Mouse (Mus musculus) hindbrain, embryonic 16.5 days (tissue): ENCODE results near the gene Myo10. TPM values are rescaled to one million over a fixed set of nuclear protein-coding genes. Genes with fewer than 3 reads are reported as not detected.

ENCODE experiments used
- ATAC-seq: fragments of 200-750 bp; cut with Nextera tagmentation; 2 replicates; pipeline ENCODE4 v1.8.0; 2017; ENCODE audit warnings: moderate TSS enrichment, moderate library complexity
- H3K27ac ChIP-seq: fragments of 300-500 bp; sonication (generic); 2 replicates; pipeline ENCODE4 v1.5.1; 2014; ENCODE audit warnings: low read depth, mild to moderate bottlenecking, control low read depth, low read length, moderate library complexity
- H3K27me3 ChIP-seq: fragments of 300-500 bp; sonication (generic); replicated peaks from 2 replicates; pipeline ENCODE4 v1.6.1; 2014; ENCODE audit warnings: low read length; ENCODE audit not compliant: control insufficient read depth, insufficient read depth
- H3K36me3 ChIP-seq: fragments of 300-500 bp; sonication (generic); 2 replicates; pipeline ENCODE4 v1.6.1; 2014; ENCODE audit warnings: mild to moderate bottlenecking, low read length, moderate library complexity, mixed read lengths; ENCODE audit not compliant: control insufficient read depth, insufficient read depth
- H3K4me1 ChIP-seq: fragments of 300-500 bp; sonication (generic); 2 replicates; pipeline ENCODE4 v1.6.1; 2014; ENCODE audit warnings: low read depth, low read length; ENCODE audit not compliant: control insufficient read depth, insufficient read depth
- H3K4me2 ChIP-seq: fragments of 300-500 bp; sonication (generic); 2 replicates; pipeline ENCODE4 v1.6.1; 2014; ENCODE audit warnings: mild to moderate bottlenecking, low read length, control low read depth, moderate library complexity
- H3K4me3 ChIP-seq: fragments of 300-500 bp; sonication (generic); 2 replicates; pipeline ENCODE4 v1.5.1; 2014; ENCODE audit warnings: mild to moderate bottlenecking, low read length, control low read depth, moderate library complexity
- H3K9ac ChIP-seq: fragments of 300-500 bp; sonication (generic); 2 replicates; pipeline ENCODE4 v1.6.1; 2014; ENCODE audit warnings: low read depth, mild to moderate bottlenecking, control low read depth, low read length, moderate library complexity
- H3K9me3 ChIP-seq: fragments of 300-500 bp; sonication (generic); 2 replicates; pipeline ENCODE4 v1.6.1; 2014; ENCODE audit warnings: mild to moderate bottlenecking, low read length, moderate library complexity; ENCODE audit not compliant: control insufficient read depth
- WGBS: fragments of 180-500 bp; shearing (Covaris S2); extraction: QIAGEN DNeasy Blood & Tissue Kit; methylation state at CpG from one replicate; pipeline ENCODE4 v1.1.7; 2014; 5-methylcytosine and 5-hydroxymethylcytosine counted together
- polyA plus RNA-seq: library from polyadenylated mRNA; unstranded; fragments of >200 nt; fragmentation: Nextera tagmentation; extraction: Ambion mirVana; gene quantifications from 2 replicates; pipeline ENCODE4 v1.2.1, GENCODE M21; 2015

Myo10 gene
- polyA plus RNA-seq, 1 experiment from 2014 or later, result 26.2 TPM

DNA sequence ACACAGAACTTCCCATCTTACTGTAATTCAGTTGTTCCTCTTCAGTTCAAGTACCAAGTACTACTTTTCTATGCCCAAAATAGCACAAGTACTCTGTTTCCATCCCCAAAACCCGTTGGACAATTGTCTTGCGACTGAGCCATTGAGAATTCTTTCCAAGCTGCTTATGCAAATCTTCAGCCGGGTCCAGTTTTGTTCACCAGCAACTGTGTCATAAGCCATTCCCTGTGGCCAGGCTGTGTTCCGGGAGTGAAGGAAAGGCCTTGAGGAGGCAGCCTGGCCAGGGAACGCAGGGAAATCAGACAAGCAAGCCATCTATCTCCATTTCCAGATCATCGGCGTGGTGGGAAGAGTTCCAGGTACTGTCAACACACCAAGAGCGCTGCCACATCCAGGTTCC lies 34.4 kb upstream of the Myo10 start:
- H3K9me3 ChIP-seq, result no peaks in the 10 kb centered on the region
- no peak overlapping the region for H3K4me2 ChIP-seq
- no peak for ATAC-seq
- no peak overlapping the region for H3K4me3 ChIP-seq
- 87% methylated on average over 8 of the region's 8 CpGs for WGBS
- H3K36me3 ChIP-seq, result no peaks in the 10 kb centered on the region
- no peak overlapping the region for H3K9ac ChIP-seq
- H3K27me3 ChIP-seq, result no peaks in the 10 kb centered on the region
- no peak overlapping the region for H3K27ac ChIP-seq
- H3K4me1 ChIP-seq, result no peaks in the 10 kb centered on the region

DNA sequence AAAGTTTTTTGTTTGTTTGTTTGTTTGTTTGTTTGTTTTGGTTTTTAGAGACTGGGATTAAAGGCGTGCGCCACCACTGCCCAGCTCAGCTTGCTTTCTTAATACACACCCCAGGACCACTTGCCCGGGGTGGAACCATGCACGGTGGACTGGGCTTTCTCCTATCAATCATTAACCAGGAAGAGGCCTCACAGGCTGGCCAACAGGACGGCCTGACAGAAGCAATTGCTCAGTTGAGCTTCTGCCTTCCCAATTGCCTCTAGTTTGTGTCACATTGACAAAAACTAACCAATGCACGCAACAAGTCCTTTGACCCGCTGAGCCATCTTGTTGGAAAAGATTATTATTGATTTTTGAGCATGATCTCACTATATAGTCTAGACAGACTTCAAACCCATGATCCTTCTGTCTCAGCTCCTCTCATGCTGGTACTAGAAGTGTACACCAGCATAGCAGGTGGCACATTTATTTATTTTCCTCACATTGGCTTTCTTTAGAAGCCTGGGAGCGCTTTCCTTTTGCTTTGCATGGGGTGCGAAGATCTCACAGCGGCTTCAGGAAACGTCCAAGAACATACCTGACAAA lies 32.9 kb upstream of the Myo10 start:
- Histone ChIP-seq H3K27me3 (no peaks in the 10 kb centered on the region), H3K4me1 (no peaks in the 10 kb centered on the region), H3K9ac (no peak overlapping the region), H3K4me2 (no peak overlapping the region), H3K36me3 (no peaks in the 10 kb centered on the region), H3K4me3 (no peak overlapping the region), H3K27ac (no peak overlapping the region), H3K9me3 (no peaks in the 10 kb centered on the region)
- 73% methylated on average over 11 of the region's 11 CpGs for WGBS
- ATAC-seq, result no peak

DNA sequence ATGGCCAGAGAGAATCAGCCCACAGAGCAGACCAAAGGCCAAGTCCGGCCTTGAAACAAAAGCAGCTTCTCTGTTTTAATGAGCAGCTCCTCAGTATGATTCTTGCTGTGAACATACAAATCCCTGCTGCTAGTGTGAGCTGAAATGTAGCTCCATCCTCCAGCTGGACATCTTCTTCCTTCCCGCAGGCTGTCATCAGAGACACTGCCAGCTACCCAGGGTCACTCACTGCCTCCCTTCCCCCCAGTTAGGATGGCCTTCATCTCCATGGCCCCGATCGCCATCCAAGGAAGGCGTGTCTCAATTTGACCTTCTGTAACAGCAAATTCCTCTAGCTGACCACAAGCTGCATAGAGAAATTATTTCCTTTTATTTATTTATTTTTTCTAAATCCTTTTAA lies 32.4 kb upstream of the Myo10 start:
- Histone ChIP-seq H3K4me1 (no peaks in the 10 kb centered on the region), H3K9me3 (no peaks in the 10 kb centered on the region), H3K4me2 (no peak overlapping the region), H3K27me3 (no peaks in the 10 kb centered on the region), H3K36me3 (no peaks in the 10 kb centered on the region), H3K4me3 (no peak overlapping the region), H3K27ac (no peak overlapping the region), H3K9ac (no peak overlapping the region)
- no peak for ATAC-seq
- 80% methylated on average over 5 of the region's 5 CpGs for WGBS

DNA sequence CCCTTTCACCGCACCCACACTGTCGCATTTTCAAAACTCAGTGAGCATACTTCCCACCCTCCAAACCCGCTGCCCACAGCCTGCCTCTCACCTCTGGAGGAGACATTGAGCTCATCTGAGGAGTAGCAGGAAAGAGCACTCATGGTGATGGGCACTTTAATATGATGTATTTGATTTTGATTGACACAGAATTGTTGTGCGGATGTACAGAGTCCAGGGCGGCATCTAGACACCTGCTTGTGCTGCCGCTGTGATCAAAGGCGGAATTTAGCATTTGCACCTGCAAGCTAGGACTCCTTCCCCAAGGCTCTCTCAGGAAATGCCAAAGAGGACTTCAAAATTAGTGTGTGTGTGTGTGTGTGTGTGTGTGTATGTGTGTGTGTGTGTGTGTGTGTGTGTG lies 31.4 kb upstream of the Myo10 start:
- no peak for ATAC-seq
- no peak overlapping the region for H3K4me3 ChIP-seq
- no peaks in the 10 kb centered on the region for H3K36me3 ChIP-seq
- 89% methylated on average over 7 of the region's 7 CpGs for WGBS
- H3K9ac ChIP-seq, result no peak overlapping the region
- no peak overlapping the region for H3K27ac ChIP-seq
- no peaks in the 10 kb centered on the region for H3K4me1 ChIP-seq
- H3K4me2 ChIP-seq, result no peak overlapping the region
- no peaks in the 10 kb centered on the region for H3K9me3 ChIP-seq
- no peaks in the 10 kb centered on the region for H3K27me3 ChIP-seq

DNA sequence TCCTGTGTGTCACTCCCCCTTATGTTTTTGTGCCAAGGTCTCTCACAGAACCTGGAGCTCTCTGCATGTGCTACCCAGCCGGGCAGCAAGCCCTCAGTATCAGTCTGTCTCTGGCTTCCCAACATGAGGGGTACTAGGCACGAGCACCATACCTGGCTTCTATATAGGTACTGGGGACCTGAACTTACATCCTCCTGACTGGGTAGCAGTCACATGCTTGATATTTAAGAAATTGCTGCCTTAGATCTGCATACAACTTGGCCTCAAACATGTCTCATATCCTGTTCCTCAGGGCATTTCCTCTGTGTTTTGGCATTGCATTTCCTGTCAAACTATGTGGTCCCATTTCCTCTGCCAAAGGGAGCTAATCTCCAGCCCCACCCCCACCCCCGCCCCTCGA lies 30.4 kb upstream of the Myo10 start:
- whole genome bisulfite sequencing, result 92% methylated on average over 4 of the region's 4 CpGs
- no peak overlapping the region for H3K27ac ChIP-seq
- no peaks in the 10 kb centered on the region for H3K36me3 ChIP-seq
- ATAC-seq, result no peak; the same call in 1 of the 2 replicates
- H3K27me3 ChIP-seq, result no peaks in the 10 kb centered on the region
- no peaks in the 10 kb centered on the region for H3K4me1 ChIP-seq
- no peaks in the 10 kb centered on the region for H3K9me3 ChIP-seq
- no peak overlapping the region for H3K4me3 ChIP-seq
- H3K9ac ChIP-seq, result no peak overlapping the region
- no peak overlapping the region for H3K4me2 ChIP-seq

DNA sequence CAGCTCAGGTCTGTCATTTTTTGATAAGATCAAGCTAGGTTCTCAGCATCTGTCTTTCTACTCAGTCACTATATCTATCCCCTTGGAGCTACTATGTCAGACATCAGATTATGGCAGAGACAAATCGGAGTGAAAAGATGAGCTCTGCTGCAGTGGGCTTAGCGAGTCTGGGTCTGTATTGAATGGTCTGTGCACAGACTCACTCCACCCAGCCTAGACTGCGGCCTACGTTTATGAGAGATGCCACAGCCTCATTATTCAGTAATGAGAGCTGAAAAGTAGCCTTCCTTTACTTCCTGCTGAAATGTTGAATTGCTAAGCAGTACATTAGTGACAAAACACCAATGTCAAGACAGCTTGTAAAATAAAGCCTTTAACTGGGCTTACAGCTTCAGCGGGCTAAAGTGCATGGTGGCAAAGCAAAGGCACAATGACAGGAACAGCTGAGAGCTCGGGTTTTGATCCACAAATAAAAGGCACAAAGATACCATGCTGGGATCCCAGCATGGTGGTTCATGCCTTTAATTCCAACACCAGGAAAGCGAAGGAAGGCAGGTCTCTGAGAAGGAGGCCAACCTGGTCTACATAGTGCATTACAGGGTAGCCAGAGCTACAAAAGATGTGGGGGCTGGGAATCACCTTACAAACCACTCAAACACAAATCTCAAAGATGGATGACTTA lies 28.7 kb upstream of the Myo10 start:
- no peak for ATAC-seq
- Histone ChIP-seq H3K9ac (no peak overlapping the region), H3K4me1 (no peaks in the 10 kb centered on the region), H3K9me3 (no peaks in the 10 kb centered on the region), H3K27ac (no peak overlapping the region), H3K36me3 (no peaks in the 10 kb centered on the region), H3K27me3 (no peaks in the 10 kb centered on the region), H3K4me2 (no peak overlapping the region), H3K4me3 (no peak overlapping the region)
- 40% methylated on average over 7 of the region's 7 CpGs for WGBS

DNA sequence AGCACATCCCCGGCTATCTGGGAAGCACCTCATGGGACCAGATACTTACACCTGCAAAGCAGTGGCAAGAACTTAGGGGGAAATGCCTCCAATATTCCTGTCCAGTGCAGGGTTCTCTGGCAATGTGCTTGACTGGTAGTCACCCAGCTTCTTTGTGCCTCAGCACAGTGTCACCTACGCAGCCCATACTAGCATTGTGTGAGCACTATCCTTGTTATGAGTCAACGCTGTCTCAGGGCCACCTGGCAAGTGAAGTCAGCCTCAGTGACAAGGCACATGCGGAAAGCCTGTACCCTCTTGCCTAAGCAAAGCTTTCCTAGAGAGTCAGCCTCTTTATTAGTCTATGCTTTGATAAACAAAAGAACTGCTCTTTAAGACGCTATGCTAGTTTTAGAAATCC lies 24.0 kb upstream of the Myo10 start:
- no peak overlapping the region for H3K27ac ChIP-seq
- no peaks in the 10 kb centered on the region for H3K27me3 ChIP-seq
- no peak overlapping the region for H3K9ac ChIP-seq
- H3K4me2 ChIP-seq, result no peak overlapping the region
- ATAC-seq, result no peak
- 91% methylated on average over 5 of the region's 5 CpGs for WGBS
- H3K4me1 ChIP-seq, result no peaks in the 10 kb centered on the region
- H3K9me3 ChIP-seq, result no peaks in the 10 kb centered on the region
- H3K36me3 ChIP-seq, result no peaks in the 10 kb centered on the region
- no peak overlapping the region for H3K4me3 ChIP-seq

DNA sequence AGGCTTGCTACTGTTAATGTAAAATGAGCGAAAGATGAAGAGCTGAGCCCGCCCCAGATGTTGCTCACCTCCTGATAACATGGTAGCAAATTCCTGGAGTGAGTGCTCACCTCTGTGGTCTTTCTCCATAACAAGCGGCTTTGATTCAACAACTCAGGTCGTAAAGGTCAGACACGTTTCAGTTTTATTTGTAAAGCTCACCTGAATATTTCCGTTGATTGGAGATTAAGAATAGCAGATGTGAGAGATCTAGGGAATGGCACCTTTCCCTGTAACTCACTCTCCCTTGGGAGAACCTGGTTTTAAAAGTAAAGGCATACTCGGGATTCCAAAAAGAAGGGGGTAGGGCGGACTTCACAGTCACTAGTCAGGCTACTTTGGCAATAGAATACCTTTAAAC lies 20.0 kb upstream of the Myo10 start:
- ATAC-seq, result no peak
- Histone ChIP-seq H3K4me3 (no peak overlapping the region), H3K9me3 (no peaks in the 10 kb centered on the region), H3K9ac (no peak overlapping the region), H3K4me2 (no peak overlapping the region), H3K4me1 (no peaks in the 10 kb centered on the region), H3K27ac (no peak overlapping the region), H3K27me3 (no peaks in the 10 kb centered on the region), H3K36me3 (no peaks in the 10 kb centered on the region)
- 85% methylated on average over 8 of the region's 8 CpGs for WGBS

DNA sequence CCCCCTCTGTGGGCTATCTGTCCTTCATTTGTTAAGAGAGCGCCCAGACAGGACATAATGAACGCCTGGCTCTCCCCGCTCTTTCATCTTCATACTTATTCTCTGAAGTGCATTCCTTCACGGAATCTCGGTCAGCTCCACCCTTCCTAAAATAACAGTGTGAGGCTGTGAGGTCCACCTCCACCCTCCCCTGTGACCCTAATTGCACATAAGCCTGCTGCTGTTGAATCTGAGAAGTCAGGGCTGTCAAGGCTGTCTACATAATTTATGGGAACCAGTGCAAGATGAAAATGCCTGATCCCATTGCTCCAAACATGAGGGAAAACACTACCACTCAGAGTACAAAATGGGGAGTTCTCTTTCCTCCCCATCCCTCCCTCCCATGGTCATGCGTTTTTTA lies 19.0 kb upstream of the Myo10 start:
- ATAC-seq, result no peak

More for the DNA sequence above, 19.0 kb upstream of the Myo10 start:
- Histone ChIP-seq H3K36me3 (no peaks in the 10 kb centered on the region), H3K27me3 (no peaks in the 10 kb centered on the region), H3K4me1 (no peaks in the 10 kb centered on the region), H3K9ac (no peak overlapping the region), H3K4me2 (no peak overlapping the region), H3K27ac (no peak overlapping the region), H3K9me3 (no peaks in the 10 kb centered on the region), H3K4me3 (no peak overlapping the region)
- 51% methylated on average over 6 of the region's 6 CpGs for WGBS
